Mouse (Mus musculus) WW6 (cell line): ENCODE data around the gene Timm10b.

ENCODE experiments used
- DNase-seq: peaks from one replicate; pipeline ENCODE4 v3.0.0-alpha.2; 2013; ENCODE audit warnings: low read depth, low spot score

Gene Timm10b

GRCm38 (mm10) chr7:105639756-105640155 is at the start of gene Timm10b:
TSS of gene Timm10b (plus strand) at chr7:105640056.
- no peak for DNase-seq

DNA sequence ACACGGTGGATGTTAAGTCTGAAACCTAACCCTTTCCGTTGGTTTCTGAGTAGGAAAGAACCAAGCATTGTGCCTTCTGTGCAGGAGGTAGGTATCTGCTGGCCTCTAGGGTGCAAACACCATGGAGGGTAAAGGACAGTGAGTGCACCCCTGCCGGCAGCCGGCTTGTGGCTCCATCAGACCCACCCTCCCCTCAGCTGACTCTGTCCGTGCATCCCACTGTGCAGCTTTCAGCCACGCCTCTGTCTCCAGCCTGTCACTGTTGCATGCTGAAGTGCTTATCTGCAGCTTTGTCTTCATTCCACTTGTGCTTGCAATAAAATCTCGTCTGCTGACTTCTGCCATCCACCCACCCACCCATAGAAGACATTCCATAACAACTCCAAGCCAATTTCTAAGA is 49.8 kb upstream of the Timm10b start:
- DNase-seq: no peak

DNA sequence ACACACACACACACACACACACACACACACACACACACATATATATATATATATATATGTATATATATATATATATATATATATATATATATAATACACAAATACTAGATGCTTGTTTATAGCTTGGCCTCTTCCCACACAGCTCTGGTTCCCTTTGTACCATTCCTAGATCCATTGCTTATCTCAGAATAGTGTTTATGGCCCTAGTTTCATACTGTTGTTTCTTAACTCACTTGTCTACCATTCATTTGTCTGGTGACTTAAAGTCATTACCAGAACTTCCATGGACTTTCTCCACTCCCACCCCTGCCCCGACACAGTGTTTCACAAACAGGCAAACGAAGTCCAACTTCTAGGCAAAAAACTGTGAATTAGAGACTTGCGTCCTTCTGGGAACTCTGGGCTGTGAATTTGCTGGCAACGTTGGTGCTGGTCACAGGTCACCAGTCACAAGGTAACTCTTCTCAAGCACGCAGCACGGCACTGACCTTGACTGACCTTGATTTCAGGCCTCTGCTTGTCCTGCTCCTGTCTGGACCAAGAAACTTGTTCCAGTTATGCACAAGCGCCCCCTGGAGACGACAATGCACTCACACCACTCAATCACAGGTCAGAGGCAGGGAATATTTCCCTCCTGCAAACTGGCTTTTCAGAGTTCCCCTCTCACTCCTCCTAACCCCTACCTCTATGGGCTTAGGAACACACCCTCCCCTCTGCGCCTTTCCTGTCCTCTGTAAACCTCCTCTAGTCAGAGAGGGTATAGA is 36.8 kb upstream of the Timm10b start:
- DNase-seq: peak; percentile 38

- no peak for DNase-seq
Measured at GRCm38 (mm10) chr7:105608467-105608866, 31.4 kb upstream of the Timm10b start.

DNA sequence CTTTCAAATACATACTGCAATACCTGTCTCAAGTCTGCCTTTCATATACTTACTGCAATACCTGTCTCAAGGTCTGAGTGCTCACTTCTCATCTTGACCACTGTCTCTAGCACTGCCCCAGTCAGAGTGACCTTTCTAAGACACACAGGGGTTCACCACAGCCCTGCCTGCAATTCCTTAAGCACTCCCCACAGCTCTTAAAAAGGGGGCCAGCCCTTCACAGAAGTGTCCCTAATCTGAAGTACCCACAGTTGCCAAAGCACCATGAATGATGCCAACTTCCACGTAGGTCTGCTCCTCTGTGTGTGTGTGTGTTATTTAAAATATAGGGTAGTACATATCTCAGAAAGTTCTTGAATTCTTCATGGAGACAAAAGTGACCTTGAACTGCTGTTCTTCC is 28.1 kb upstream of the Timm10b start:
- DNase-seq: no peak

- DNase-seq: no peak
Measured at GRCm38 (mm10) chr7:105614400-105614799, 25.5 kb upstream of the Timm10b start.

GRCm38 (mm10) chr7:105615720-105616119 is 24.1 kb upstream of the Timm10b start:
- DNase-seq: no peak

- no peak for DNase-seq
Measured at GRCm38 (mm10) chr7:105616561-105616960, 23.3 kb upstream of the Timm10b start.

- DNase-seq: no peak
Measured at GRCm38 (mm10) chr7:105617810-105618209, 22.0 kb upstream of the Timm10b start.

GRCm38 (mm10) chr7:105619701-105620100 is 20.2 kb upstream of the Timm10b start:
- DNase-seq: no peak

- DNase-seq: no peak
Measured at GRCm38 (mm10) chr7:105621053-105621452, 18.8 kb upstream of the Timm10b start.

- DNase-seq: no peak
Measured at GRCm38 (mm10) chr7:105621646-105622292, 18.1 kb upstream of the Timm10b start.

- no peak for DNase-seq
Measured at GRCm38 (mm10) chr7:105625397-105625796, 14.5 kb upstream of the Timm10b start.

GRCm38 (mm10) chr7:105628633-105629032 is 11.2 kb upstream of the Timm10b start:
- no peak for DNase-seq

- no peak for DNase-seq
Measured at GRCm38 (mm10) chr7:105632551-105632972, 7.3 kb upstream of the Timm10b start.

DNA sequence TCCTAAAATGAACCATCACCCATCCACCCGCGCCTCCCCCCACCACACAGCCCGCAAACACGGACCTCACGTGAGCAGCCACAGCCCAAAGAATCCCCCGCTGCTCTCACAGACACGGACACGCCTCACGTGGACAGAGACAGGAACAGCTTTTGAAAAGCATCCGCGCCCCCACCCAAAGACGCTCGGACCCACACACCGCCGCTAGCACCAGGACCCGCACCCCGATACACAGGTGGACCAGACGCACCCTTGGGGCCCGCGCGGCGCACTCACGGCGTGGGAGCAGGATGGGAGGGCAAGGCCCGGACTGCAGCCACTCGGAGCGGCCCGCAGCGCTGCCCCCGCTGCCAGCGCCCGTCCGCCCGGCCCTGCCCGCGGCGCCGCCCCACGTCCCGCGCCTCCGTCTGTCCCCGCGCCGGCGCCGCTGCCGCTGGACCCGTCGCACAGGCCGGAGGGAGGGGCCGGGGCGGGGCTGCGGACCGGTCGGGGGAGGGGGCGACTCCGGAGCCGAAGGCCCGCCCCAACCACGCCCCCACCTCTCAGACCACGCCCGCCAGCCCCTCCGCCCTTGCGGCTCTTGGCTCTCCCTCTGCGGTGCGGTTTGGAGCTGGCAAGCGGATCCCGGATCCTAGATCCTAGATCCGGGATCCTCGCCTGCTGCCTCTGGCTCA is 6.6 kb upstream of the Timm10b start, which contains the start of gene Trim3:
TSS of gene Trim3 (minus strand) at position 445 of the 674 bp plus-strand sequence.
- no peak for DNase-seq

- DNase-seq: no peak
Measured at GRCm38 (mm10) chr7:105633801-105634135, 6.1 kb upstream of the Timm10b start.

DNA sequence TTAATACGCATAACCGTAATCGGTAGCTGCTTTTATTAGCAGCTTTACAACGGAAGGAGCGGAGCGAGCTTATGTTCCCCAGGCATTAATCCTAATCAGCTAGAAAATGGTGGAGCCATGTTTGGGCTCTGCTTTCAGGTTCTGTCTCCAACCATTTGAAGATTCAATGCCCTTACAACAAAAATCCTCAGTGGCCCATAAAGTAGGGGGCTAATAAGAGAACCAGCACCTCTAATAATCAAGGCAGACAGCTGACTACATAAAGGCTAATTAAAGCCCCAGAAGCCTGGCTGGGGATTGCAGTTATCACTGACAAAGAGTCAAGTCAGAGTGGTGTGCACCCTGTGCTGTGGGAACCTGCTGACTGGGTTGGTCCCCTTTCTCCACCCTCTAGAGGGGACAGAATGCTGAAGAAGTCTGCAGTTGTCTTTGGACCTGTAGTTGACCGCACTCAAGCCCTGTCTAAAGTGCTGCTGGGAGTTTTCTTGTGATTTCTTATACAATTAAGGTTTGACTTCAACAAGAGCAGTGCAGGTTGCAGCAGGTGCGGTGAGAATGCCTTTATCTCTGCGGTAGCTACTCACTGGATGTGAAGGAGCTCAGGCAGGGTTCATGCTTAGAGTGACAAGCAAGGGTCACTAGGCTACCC is 5.5 kb upstream of the Timm10b start:
- DNase-seq: no peak

DNA sequence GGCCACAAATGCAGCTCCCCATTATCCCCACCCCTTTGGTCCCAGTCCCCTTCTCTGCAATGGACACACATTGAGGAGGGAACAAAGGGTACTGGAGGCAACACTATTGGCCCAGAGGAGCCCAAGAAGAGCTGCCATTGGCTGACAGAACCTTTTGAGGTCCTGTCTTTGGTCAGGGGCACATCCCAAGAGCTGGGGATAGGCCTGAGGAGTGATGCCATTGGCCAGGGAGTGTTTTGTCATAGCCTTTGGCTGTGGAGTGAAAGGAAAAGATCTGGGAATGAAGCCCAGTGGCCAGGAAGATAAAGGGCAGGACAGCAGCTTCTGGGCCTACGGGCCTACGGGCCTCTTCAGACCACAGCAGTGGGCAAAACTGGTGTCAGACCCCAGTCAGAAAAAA is 4.1 kb upstream of the Timm10b start:
- no peak for DNase-seq

GRCm38 (mm10) chr7:105638776-105639175 is 1.1 kb upstream of the Timm10b start:
- DNase-seq: no peak

- DNase-seq: no peak
Measured at GRCm38 (mm10) chr7:105639304-105639703, 552 bp upstream of the Timm10b start.

DNA sequence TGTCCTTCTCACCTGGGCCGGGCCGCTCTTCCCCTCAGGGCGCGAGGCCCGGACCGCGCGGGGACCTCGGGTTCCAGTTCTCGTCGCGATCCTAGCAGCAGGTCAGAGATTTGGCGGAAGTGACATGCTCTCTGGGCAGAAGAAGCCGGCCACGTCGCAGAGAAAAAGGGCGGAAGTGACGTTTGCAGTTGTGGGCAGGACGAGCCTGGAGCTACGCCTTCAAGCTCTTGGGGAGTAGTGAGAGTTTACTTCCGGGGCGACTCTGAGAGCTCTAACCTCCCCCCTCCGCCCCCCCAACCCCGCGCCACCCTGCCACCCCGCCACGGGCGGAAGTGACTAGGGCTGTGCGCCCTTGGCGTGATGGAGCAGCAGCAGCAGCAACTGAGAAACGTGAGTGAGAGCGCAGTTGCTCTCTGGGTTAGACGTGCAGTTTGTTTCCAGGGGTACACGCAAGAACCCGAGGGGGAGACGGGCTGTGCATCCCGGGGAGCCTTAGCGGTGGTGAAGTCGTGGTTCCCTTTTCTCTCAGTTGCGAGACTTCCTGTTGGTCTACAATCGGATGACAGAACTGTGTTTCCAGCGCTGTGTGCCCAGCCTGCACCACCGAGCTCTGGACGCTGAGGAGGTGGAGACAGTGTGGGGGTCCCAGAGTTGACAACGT is 507 bp downstream of the Timm10b start, which contains the start of the genes Arfip2 and Gm45799:
TSS of gene Arfip2 (minus strand) at position 184 of the 661 bp plus-strand sequence.
TSS of gene Gm45799 (plus strand) at position 320 of the 661 bp plus-strand sequence.
- peak; percentile 87 for DNase-seq
